Mouse (Mus musculus) megakaryocyte, adult 5-6 weeks (primary cell): ENCODE data around the gene Lrrc56. TPM values are rescaled to one million over a fixed set of nuclear protein-coding genes. Genes with fewer than 3 reads are reported as not detected.
"Not testable (repeated sequence)": the region's sequence is repeated elsewhere in the genome, so short reads cannot be mapped to it uniquely, and the experiment has no call there.

ENCODE experiments used
- ATAC-seq: 2 replicates; pipeline ENCODE4 v1.8.0; 2016; ENCODE audit warnings: mild to moderate bottlenecking, inconsistent platforms; ENCODE audit not compliant: poor library complexity, severe bottlenecking
- total RNA-seq, 2 experiments: library from RNA; stranded (forward) in 1 of 2; stranded (reverse) in 1 of 2; fragments of 153-499, 151-499 nt in 1 of 2; fragments of 221-1000, 200-1000 nt in 1 of 2; gene quantifications; 2 replicates each; pipeline versions ENCODE4 v1.2.3 to v1.2.4; 2015 to 2017

The Lrrc56 gene
- total RNA-seq, 2 experiments from 2014 or later = 1.3 to 2.2 TPM

- peak; percentile 16; the same call in 1 of the 2 replicates for ATAC-seq
Observed at GRCm38 (mm10) chr7:141215880-141216733, 22.1 kb downstream of the Lrrc56 start.

DNA sequence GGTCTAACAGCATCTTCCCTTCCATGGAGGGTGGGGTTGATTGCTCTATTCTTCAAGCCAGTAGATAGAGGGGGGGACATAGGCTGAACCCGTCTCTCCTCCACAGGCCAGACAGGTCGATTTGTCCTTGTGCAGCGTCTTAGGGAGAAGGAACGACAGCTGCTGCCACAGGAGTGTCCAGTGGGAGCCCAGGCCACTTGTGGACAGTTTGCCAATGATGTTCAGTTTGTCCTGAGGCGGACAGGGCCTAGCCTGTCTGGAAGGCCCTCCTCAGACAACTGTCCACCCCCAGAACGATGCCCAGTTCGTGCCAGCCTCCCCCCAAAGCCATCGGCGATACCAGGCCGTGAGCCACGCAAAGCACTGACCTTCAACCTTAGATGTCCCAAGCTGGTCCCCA, 22.9 kb downstream of the Lrrc56 start:
- no peak for ATAC-seq

- ATAC-seq = no peak
Observed at GRCm38 (mm10) chr7:141217343-141218013, 23.5 kb downstream of the Lrrc56 start.

GRCm38 (mm10) chr7:141218141-141218540, 24.2 kb downstream of the Lrrc56 start:
- ATAC-seq = no peak

GRCm38 (mm10) chr7:141218557-141219133, 24.7 kb downstream of the Lrrc56 start:
- no peak for ATAC-seq

- no peak for ATAC-seq
Observed at GRCm38 (mm10) chr7:141219558-141220099, 25.7 kb downstream of the Lrrc56 start.

DNA sequence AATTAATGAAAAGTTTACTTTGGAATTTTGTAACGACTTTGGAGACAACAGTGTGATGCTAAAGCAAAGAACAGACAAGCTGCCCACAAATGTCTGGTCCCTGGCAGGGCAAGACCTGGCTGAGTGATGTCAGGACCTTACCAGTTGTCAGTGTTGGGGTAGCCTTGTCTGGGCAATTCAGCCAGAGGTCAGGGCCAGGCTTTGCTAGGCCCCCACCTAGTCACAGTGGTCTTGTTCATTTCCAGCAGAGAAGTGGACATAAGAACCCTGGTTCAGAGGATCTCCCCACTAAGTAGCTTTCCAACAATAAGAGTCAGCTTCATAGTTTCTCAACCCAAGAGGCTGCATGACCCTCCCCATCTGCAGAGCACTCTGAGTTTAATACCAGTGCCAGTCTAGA, 26.4 kb downstream of the Lrrc56 start:
- no peak for ATAC-seq

DNA sequence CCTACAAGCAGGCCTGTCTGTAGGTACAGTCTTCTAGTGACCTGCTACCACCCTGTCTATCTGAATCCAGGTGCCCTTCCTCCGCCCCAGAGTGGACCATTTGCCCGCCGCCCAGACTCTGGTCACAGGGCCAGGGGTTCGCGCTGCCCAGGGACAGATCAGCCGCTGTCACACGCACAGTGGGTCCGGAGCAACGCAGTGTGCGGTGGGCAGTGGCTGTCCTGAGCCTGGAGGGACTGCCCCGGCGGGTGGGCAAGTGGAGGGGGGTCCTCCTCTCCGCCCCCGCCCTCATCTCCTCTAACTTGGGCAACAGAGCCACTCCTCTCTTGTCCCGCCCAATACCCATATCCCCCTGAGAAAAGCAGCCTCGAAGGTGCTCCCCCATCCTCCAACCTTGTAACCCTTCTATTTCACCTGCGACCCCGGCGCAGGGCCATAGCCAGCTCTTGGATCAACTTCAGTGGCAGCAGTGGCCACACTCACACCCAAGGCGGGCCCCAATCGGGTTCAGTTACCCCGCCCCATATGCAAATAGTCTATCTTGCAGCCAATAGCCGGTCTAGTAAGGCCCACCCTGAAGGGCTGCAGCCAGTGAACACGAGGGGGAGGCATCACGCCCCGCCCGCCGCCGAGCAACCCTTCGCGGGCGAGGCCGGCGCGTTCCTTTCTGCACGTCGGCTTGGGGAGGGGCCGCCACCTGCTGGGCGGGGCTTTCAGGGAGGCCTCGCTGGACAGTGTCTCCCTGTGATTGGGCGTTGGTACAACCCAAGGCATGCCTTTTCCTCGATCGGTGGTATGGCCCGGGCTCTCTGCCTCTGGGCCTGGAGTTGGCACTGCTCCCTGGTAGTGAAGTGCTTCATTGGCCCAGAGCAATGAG, 27.5 kb downstream of the Lrrc56 start:
- ATAC-seq = peak; percentile 95

- no peak for ATAC-seq
Observed at GRCm38 (mm10) chr7:141222126-141222467, 28.1 kb downstream of the Lrrc56 start.

DNA sequence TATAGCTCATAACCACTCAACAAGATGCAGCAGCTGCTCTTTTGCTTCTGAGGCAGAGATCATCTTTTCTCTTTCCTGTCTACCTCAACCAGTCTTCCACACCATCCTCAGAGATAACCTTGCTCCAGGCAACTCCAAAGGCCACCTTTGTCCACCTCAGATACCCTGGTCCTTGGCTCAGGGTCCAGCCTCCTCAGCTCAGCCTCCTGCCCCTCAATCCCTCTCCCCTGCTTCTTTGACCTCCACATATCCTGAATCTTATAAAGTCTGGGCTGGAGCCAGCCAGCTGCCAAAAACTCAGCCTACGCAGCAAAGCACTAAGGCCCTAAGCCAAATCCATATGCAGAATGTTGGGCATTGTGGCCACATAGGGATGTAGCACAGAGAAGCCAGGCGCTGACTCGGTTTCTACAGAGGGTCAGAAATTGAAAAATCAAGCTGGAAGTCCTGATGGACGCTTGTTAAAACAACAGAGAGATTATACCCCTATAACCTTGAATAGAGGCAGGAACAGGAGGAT, 28.8 kb downstream of the Lrrc56 start:
- ATAC-seq = no peak

DNA sequence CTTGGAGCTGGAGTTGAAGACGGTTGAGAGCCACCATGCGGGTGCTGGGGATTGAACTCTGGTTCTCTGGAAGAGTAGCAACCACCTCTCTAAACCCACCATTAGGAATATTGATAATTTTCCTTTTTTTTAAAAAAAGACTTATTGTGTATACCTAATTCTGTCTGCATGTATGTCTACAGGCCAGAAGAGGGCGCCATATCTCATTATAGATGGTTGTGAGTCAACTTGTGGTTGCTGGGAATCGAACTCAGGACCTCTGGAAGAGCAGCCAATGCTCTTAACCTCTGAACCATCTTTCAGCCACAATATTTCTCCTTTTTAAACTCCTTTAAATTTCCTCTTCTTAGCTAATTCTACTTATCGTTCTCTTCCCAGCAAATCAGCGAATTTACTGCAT, 32.6 kb downstream of the Lrrc56 start:
- ATAC-seq = no peak

- ATAC-seq = no peak
Observed at GRCm38 (mm10) chr7:141227796-141228195, 33.8 kb downstream of the Lrrc56 start.

- peak; percentile 97 for ATAC-seq
Observed at GRCm38 (mm10) chr7:141228279-141229067, 34.5 kb downstream of the Lrrc56 start, which contains the start of gene Phrf1. TSS of gene Phrf1 (plus strand) at chr7:141228784.

DNA sequence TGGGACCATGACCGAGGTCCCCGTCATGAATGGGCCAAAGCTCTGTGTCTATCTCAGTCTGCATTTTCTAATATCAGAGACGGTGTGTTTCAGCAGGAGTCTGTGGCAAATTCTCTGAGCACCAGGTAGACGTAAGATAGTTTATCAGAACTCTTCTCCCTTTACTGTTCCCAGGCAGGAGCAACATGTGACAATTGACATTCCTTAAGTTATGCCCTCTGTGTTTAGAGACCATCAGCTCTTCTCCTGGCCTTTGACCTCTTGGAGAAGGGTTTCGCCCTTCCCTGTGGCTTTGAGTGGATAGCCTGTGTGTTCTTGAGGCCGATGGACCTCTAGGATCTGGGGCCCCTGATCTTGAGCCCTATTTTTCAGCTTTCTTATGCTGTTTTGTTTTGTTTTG, 35.7 kb downstream of the Lrrc56 start:
- no peak for ATAC-seq

DNA sequence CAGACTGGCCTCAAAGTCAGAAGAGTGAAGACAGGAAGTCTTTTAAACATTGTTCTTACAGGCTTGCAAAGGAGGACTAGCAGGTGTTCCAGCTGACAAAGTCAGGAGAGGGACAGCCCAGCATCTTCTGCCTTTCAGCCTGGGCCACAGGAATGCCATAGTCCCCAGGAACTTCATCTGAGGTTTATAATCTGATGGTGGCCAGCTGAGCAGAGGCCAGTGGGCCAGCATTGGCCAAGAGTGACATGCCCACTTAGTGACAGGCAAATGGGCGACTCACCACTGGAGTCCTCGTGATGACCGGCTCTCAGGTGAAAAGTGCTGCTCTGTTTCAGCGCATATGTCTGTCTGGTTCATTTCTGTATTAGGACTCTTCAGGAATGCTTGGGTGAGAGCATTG, 36.6 kb downstream of the Lrrc56 start:
- ATAC-seq = no peak

DNA sequence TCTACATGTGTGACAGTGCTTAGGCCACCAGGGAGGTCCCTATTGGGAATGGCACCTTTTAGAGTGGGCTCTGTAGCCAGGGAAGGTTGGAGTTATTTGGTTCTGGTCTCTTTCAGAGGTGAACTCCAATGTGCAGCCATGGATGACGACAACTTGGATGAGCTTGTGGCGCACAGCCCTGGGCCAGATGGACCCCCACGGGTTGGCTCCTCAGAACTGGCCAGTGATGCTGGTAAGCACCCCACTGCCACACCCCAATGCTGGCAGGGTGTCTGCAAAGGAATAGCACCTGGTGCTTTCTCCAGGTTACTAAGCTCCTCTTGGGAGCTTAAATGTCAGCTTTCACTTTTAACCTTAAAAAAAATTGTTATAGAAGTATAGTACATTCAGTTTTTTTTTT, 37.2 kb downstream of the Lrrc56 start:
- ATAC-seq = no peak

- no peak for ATAC-seq
Observed at GRCm38 (mm10) chr7:141231551-141231950, 37.6 kb downstream of the Lrrc56 start.

GRCm38 (mm10) chr7:141250486-141250885, 56.5 kb downstream of the Lrrc56 start:
- ATAC-seq = not testable (repeated sequence)

- no peak for ATAC-seq
Observed at GRCm38 (mm10) chr7:141256159-141256558, 62.2 kb downstream of the Lrrc56 start.
